In genomic region chr15:38609522-38609921, GRCm38 (mm10) we compare ENCODE assay signal across 19 mouse cellular contexts.
"Had no signal": no experiment of that assay in that cellular context is flagged by ENCODE, and none has a peak within 500 bp of the region (broad histone marks: within the 10 kb centered on the region; RNA-seq: fewer than 3 reads in every experiment).

No protein-coding gene starts in this region.

- H3K4me3 ChIP-seq: kidney, embryonic 15.5 days; limb, embryonic 10.5 days; limb, embryonic 13.5 days; liver, embryonic 12.5 days; liver, embryonic 15.5 days; midbrain, embryonic 12.5 days; midbrain, embryonic 15.5 days; neural tube, embryonic 12.5 days; neural tube, embryonic 15.5 days had no signal

- H3K27me3 ChIP-seq: kidney, embryonic 15.5 days; limb, embryonic 13.5 days; liver, embryonic 12.5 days; midbrain, embryonic 12.5 days; midbrain, embryonic 15.5 days; neural tube, embryonic 12.5 days; neural tube, embryonic 15.5 days had no signal

- ATAC-seq: intestine, postnatal 0 days; liver, embryonic 12.5 days; midbrain, embryonic 15.5 days had no signal

- DNase-seq: kidney, adult 2 months; kidney, postnatal 10 days; kidney, postnatal 36 days; liver; right cerebral cortex, adult 18-20 months; right cerebral cortex, postnatal 14 days; right cerebral cortex, postnatal 4 days; thymus, postnatal 25 days had no signal

- H3K36me3 ChIP-seq: kidney, embryonic 15.5 days; limb, embryonic 10.5 days; limb, embryonic 13.5 days; liver, embryonic 12.5 days; liver, embryonic 15.5 days; midbrain, embryonic 12.5 days; midbrain, embryonic 15.5 days; neural tube, embryonic 12.5 days; neural tube, embryonic 15.5 days had no signal

- H3K27ac ChIP-seq: kidney, embryonic 15.5 days; limb, embryonic 10.5 days; limb, embryonic 13.5 days; liver, embryonic 12.5 days; liver, embryonic 15.5 days; macrophage; midbrain, embryonic 12.5 days; midbrain, embryonic 15.5 days; neural tube, embryonic 12.5 days; neural tube, embryonic 15.5 days had no signal

- H3K9me3 ChIP-seq: limb, embryonic 10.5 days; liver, embryonic 15.5 days; midbrain, embryonic 12.5 days; midbrain, embryonic 15.5 days; neural tube, embryonic 12.5 days; neural tube, embryonic 15.5 days had no signal

- H3K4me2 ChIP-seq: kidney, embryonic 15.5 days; limb, embryonic 13.5 days; liver, embryonic 12.5 days; liver, embryonic 15.5 days; midbrain, embryonic 12.5 days; midbrain, embryonic 15.5 days; neural tube, embryonic 12.5 days; neural tube, embryonic 15.5 days had no signal

- H3K9ac ChIP-seq: kidney, embryonic 15.5 days; limb, embryonic 13.5 days; liver, embryonic 12.5 days; liver, embryonic 15.5 days; midbrain, embryonic 12.5 days; midbrain, embryonic 15.5 days; neural tube, embryonic 12.5 days; neural tube, embryonic 15.5 days had no signal

- H3K4me1 ChIP-seq: kidney, embryonic 15.5 days; limb, embryonic 10.5 days; limb, embryonic 13.5 days; liver, embryonic 15.5 days; midbrain, embryonic 12.5 days; midbrain, embryonic 15.5 days; neural tube, embryonic 12.5 days had no signal
